Mouse (Mus musculus) forelimb bud, embryonic 11.5 days (tissue): ENCODE data around the gene Tspan9.

Experiments used
- DNase-seq: peaks from one replicate; pipeline ENCODE4 v3.0.0-alpha.2; 2012; ENCODE audit warnings: low read depth, low spot score

The Tspan9 gene

GRCm38 (mm10) chr6:128078508-128078907 is 64.9 kb downstream of the Tspan9 start:
- DNase-seq: no peak

DNA sequence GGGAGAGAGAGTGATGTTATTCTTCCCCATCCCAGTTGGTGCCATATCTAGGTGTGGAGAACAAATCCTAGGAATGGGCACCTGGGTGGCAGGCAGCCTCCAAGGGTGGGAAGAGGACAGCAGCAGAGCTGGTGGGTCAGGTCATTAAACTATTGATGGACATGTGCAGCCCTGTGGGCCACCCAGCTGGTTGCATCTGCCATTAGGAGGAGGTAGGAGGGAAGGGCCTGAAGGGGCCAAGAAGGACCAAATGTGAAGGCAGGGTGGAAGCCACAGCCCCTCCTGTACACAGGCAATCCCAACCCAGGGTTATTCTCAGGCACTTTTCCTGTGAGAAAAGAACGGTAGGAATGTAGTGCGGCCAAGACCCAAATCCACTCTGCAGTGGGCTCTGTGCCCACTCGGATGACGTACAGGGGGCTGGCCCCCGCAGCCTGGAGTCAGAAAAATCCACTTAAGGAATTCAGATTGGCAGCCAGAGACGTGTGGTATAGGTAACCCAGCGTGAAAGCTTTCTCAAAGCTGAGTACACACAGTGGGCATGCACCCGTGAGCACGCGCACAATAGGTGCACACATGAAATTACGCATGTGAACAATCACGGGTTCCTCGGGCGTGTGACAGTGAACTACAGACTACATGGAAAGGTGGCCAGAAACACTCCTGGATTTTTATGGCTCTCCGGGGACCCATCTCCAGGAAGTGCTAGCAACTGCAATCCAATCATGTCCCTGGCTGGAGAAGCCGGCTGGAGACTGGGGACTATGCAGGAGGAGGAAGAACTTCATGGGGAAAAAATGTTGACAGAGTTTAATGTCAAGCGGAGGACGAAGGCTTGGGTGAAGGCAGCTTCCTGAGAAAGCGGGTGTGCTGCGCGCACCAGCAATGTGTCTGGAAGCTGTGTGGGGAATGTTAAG is 67.0 kb downstream of the Tspan9 start:
- no peak for DNase-seq

- DNase-seq: no peak
These were observed 67.9 kb downstream of the Tspan9 start for GRCm38 (mm10) chr6:128075453-128076003.

GRCm38 (mm10) chr6:128070921-128071558 is 72.4 kb downstream of the Tspan9 start:
- DNase-seq: no peak

GRCm38 (mm10) chr6:128070072-128070872 is 73.1 kb downstream of the Tspan9 start:
- no peak for DNase-seq

DNA sequence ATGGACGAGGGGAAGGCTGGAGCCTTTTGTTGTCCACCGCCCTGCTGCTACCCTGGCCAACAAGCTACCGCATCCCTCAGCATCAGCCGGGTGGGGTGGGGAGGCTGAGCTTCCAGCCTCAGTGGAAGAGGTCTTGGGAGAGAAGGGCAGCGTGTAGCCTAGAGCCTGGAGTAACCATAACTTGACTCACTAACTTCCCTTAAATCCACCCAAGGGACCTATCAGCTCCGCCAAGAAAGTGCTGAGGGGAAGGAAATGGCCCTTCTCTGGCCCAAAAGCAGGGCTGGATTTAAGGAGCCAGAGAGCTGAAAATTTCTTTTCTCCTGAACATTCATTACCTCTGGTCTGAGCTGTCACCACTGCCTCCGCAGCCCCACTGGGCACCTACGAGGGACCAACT is 75.2 kb downstream of the Tspan9 start:
- no peak for DNase-seq

DNA sequence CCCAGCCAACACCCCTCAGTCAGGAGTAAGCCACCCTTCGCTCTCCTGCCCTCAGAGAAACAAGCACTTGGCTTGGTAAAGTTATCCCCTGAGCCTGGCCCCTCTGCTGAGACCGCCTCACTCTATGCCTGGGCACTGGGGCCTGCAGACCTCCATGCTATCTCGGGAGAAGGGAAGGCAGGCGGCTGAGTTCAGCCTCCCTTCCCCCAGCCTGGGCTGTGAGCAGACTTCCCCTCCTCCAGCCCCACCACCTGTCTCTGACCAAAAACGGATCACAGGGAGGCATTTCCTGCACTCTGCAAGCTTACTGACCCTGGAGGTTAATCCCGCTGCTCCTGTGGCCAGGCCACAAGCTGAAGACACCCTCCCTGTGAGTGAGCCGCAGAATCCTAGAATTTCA is 77.4 kb downstream of the Tspan9 start:
- peak; percentile 58 for DNase-seq

DNA sequence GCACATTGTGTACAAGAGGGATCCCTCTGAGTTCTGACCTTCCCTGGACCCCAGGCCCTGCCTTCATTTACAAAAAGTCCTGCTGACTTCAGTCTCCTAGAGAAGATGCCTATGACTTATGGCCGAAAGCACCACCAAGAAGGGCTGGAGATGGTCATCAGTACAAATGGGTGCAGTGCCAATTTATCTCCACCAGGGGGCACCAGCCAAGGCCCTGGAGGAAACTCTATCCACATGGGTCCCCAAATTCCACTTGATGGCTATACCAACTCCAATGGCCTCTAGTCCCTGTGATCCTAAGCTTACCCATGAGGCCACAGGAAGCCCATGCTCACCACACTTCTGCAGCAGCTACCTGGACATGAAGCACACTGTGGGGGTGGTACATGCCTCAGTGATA is 79.9 kb downstream of the Tspan9 start:
- DNase-seq: no peak

- DNase-seq: no peak
These were observed 80.6 kb downstream of the Tspan9 start for GRCm38 (mm10) chr6:128062784-128063183.

DNA sequence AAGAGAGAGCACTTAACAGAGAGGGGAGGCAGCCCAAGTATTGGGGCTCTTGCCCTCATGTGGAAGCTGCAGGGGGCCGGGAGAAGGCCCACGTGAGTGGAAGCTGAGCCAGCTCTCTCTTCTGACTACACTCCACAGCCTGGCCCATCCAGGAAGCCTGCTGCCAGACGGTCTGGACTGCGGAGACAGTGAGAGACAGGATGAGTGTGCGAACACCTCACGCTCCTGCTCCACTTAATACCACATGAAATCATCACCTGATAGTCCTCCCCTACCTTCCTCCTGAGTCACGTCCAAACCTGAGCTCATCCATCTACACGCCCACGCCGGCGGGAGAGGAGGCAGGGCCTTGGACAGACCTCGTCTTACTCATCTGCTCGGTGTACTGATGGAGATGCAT is 81.2 kb downstream of the Tspan9 start:
- no peak for DNase-seq

GRCm38 (mm10) chr6:128061342-128061741 is 82.1 kb downstream of the Tspan9 start:
- DNase-seq: no peak

DNA sequence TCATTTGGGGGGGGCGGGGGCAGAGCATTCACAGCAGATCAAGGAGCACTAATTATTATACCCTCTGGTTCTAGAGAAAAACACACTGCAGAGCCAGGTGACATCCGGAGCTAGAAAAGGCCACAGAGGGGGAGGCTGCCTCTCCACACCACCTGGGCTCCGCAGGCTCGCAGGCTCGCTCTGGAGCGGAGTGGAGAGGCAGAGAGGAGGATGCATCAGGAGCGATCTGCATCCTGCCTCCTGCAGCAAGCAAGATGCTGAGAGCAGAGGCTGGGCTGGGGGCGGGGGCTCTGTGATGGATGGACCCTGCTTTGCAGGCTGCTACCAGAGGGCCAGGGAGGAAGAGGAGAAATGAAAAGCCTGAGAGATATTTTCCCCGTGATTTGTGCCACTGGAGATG is 84.8 kb downstream of the Tspan9 start:
- DNase-seq: no peak

GRCm38 (mm10) chr6:128058157-128058556 is 85.2 kb downstream of the Tspan9 start:
- DNase-seq: no peak

DNA sequence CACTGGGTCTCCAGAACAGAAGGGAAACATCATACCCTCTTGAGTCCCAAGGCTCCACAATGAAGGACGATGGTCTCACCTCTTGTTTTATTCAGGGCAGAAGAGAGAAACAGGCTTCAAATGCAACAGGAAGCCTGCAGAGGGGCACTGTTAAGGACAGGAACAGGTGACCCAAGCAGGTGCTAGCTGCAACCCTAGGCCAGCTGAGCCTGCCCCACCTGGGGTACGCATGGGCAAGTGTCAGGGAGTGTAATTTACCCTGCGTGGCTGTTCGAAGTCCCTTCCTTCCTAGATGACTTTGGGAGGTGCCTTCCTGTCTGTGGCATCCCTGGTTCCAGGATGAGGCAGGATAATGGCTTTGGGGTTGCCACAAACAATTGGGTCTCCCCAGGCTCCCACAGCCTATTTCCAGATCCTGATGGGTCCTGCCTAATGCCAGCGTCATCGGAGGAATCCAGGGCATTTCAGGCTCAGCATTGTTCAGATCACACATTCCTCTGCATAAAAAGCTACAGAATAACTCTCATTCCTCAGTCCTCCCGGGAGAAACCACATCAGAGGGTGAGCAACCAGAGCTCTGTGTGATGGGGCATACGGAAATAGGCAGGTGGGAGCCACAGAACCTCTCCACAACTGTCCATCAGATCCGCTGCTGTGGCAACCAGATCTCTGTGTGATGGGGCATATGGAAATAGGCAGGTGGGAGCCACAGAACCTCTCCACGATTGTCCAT is 90.2 kb downstream of the Tspan9 start:
- DNase-seq: no peak

DNA sequence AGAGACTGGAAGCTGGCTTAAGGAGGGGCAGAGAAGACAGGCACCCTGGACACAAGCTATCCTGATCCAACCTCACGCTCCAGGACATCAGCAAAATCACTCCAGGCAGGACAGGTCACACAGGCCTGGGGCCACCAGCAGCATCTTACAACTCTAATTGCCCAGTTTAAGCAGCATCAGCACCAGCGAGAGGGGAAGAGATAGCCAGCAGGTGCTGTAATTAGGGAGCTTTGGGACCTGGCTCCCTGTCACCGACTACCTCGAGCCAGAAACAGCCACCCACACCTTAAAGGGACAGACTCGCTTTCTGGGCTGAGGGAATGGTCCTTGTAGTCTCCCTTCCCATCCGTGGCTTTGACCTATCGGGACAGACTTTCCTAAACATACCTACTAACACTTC is 95.7 kb downstream of the Tspan9 start:
- DNase-seq: no peak

DNA sequence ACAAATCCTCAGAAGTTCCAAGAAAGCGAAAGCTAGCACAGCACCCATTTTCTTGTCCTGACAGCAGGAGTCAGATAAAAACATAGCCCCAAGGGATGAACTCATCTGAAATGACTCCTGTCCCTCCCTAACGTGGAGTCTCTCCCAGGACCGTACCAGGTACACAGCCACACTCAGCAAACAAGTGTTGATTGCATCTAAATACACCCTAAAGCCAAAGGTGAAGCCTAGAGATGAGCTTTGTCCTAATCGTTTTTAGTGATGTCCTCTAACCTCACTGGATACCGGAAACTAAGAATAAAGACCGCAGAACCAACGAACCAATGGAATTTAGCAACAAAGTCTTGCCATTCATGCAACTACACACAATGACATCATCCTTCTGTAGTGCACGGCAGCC is 96.2 kb downstream of the Tspan9 start:
- DNase-seq: no peak

GRCm38 (mm10) chr6:128046799-128047198 is 96.6 kb downstream of the Tspan9 start:
- DNase-seq: no peak

DNA sequence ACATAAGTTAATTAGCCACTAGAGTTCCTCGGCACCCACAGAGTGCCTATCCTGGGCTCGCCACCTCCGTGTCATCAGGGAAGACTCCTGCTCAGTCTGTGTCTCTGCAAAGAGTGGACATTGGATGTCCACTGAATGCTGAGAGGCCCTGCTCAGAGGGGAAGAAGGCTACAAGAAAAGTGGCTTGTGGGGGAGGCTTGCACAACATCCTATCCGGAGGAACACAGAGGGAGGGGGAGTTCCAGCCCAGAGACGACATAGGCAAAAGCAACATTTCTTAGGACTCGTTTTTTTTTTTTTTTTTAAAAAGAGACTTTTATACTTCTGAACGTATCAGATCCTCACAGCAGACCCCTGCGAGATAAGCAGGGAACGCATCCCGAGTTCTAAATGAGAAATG is 98.7 kb downstream of the Tspan9 start:
- DNase-seq: no peak

GRCm38 (mm10) chr6:128043486-128043885 is 99.9 kb downstream of the Tspan9 start:
- no peak for DNase-seq

DNA sequence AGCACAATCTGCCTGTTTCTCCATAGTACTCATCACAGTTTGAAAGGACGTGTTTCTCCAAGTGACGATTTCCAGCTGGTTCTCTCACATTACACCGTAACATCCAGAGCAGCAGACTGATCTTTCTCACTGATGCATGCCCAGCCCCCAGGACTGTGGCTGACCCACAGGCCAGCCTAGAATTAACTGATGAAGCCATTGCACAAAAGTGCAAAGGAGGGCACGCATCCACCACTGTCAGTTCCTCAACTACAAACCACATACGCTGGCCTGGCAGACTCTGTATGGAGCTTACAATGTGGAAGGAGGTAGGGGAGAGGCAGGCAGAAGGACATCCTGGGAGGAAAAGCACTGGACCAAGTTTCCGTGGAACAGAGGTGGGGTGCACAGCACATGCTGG is 101.6 kb downstream of the Tspan9 start:
- DNase-seq: no peak

DNA sequence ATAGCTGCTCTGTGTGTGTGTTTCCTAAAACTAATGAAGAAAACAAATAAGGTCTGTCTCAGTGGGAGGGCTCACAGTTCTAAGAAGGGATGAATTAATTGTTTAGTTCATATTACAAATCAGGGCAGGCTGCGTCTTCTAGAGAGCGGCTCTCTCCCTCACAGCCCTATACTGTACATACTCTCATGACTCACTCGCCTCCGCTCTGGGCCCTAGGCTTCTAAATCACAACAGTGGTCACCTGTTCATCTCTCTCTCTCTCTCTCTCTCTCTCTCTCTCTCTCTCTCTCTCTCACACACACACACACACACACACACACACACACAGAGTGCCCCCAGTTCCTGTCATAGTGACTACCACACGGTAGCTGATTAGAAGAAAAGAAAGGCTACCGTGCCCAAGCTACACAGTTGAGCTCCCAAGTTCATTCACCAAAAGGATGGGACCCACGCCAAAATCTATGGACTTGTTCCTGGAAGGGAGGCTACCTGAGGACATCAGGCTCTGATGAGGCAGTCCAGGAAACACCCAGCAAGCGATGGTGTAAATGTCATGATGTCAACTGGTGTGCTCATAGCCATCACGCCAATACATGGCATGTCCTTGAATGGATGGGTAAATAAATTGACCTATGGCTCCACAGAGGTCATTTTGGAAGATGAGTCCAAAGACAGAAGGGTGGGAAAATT is 104.2 kb downstream of the Tspan9 start:
- no peak for DNase-seq
